Mouse (Mus musculus) cerebellum, adult 2 months (tissue): ENCODE results near the gene Frmpd3. TPM values are rescaled to one million over a fixed set of nuclear protein-coding genes. Genes with fewer than 3 reads are reported as not detected.
A peak's percentile ranks its signal among the peaks of the same experiment; 100 is the strongest.
"Not testable (repeated sequence)": the region's sequence is repeated elsewhere in the genome, so short reads cannot be mapped to it uniquely, and the experiment has no call there.

Source experiments
- DNase-seq, 2 experiments: peaks; one replicate each; pipeline ENCODE4 v3.0.0; 2021
- H3K27ac ChIP-seq: fragments of 200-500 bp; 2 replicates; pipeline ENCODE4 v1.5.1; 2012; ENCODE audit warnings: low read length, control low read depth, inconsistent platforms; ENCODE audit not compliant: insufficient read depth
- H3K27me3 ChIP-seq: fragments of 200-500 bp; 2 replicates; pipeline ENCODE4 v1.6.1; 2012; ENCODE audit warnings: inconsistent platforms, mild to moderate bottlenecking, low read length, moderate library complexity; ENCODE audit not compliant: control insufficient read depth, insufficient read depth
- H3K4me1 ChIP-seq: fragments of 200-500 bp; 2 replicates; pipeline ENCODE4 v1.6.1; 2011; ENCODE audit warnings: low read length; ENCODE audit not compliant: control insufficient read depth, insufficient read depth
- H3K4me3 ChIP-seq: fragments of 200-500 bp; replicated peaks from 2 replicates; pipeline ENCODE3; 2011; ENCODE audit warnings: mild to moderate bottlenecking, low read depth, low read length, control low read depth; ENCODE audit not compliant: insufficient read depth
- CTCF ChIP-seq: fragments of 200-500 bp; IDR thresholded peaks from 2 replicates; pipeline ENCODE4 v1.5.1; 2011; ENCODE audit warnings: low read depth, mild to moderate bottlenecking, control low read depth, low read length, moderate library complexity, borderline replicate concordance; ENCODE audit not compliant: insufficient read depth
- POLR2A ChIP-seq: fragments of 200-500 bp; IDR thresholded peaks from 2 replicates; pipeline ENCODE4 v1.6.1; 2011; ENCODE audit warnings: low read length, control low read depth, borderline replicate concordance; ENCODE audit not compliant: insufficient read depth
- WGBS: fragments of 180-500 bp; shearing (Covaris S2); methylation state at CpG from one replicate; pipeline ENCODE4 v1.1.7; 2018; 5-methylcytosine and 5-hydroxymethylcytosine counted together
- polyA plus RNA-seq: library from polyadenylated mRNA; depleted of rRNA; stranded (reverse); fragments of >200 nt; gene quantifications from 2 replicates; pipeline ENCODE4 v1.2.3, GENCODE M21; 2012; rRNA removed

Frmpd3 gene
- 7.8 and 9.9 TPM in 2 replicates for polyA plus RNA-seq

- Histone ChIP-seq H3K4me3 (peak within 1 kb of the TSS; percentile 29), H3K4me1 (no peaks in the 10 kb centered on the region), H3K27me3 (no peaks in the 10 kb centered on the region), H3K27ac (no peak within 1 kb of the TSS)
- 10% methylated on average over 24 of the region's 24 CpGs for WGBS
- peak; percentile 1 to 9 for DNase-seq
- TF ChIP-seq POLR2A = no peak
- TF ChIP-seq CTCF = no peak
Measured at GRCm38 (mm10) chrX:140341656-140342392, at the start of gene Frmpd3. Frmpd3 (plus strand) TSS chrX:140342263.

- H3K4me1 ChIP-seq = no peaks in the 10 kb centered on the region
- 87% methylated on average over 4 of the region's 4 CpGs for WGBS
- no peak overlapping the region for H3K4me3 ChIP-seq
- no peak for DNase-seq
- H3K27ac ChIP-seq = no peak overlapping the region
- no peak for TF ChIP-seq CTCF
- TF ChIP-seq POLR2A = no peak
- H3K27me3 ChIP-seq = no peaks in the 10 kb centered on the region
Measured at GRCm38 (mm10) chrX:140303731-140304130, 38.3 kb upstream of the Frmpd3 start.

GRCm38 (mm10) chrX:140305652-140306051 is 36.4 kb upstream of the Frmpd3 start:
- WGBS = 38% methylated on average over 7 of the region's 7 CpGs
- TF ChIP-seq POLR2A (no peak), CTCF (no peak)
- Histone ChIP-seq H3K27ac (no peak overlapping the region), H3K4me1 (no peaks in the 10 kb centered on the region), H3K27me3 (no peaks in the 10 kb centered on the region), H3K4me3 (no peak overlapping the region)
- DNase-seq = no peak

- 89% methylated on average over 4 of the region's 4 CpGs for WGBS
Measured at GRCm38 (mm10) chrX:140317931-140318330, 24.1 kb upstream of the Frmpd3 start.

GRCm38 (mm10) chrX:140319131-140319530 is 22.9 kb upstream of the Frmpd3 start:
- Histone ChIP-seq H3K4me1 (no peaks in the 10 kb centered on the region), H3K27me3 (no peaks in the 10 kb centered on the region), H3K27ac (no peak overlapping the region), H3K4me3 (no peak overlapping the region)
- DNase-seq = no peak
- WGBS = 71% methylated on average over 6 of the region's 6 CpGs
- TF ChIP-seq CTCF (no peak), POLR2A (no peak)

More at GRCm38 (mm10) chrX:140317931-140318330, 24.1 kb upstream of the Frmpd3 start:
- Histone ChIP-seq H3K4me1 (no peaks in the 10 kb centered on the region), H3K27ac (no peak overlapping the region), H3K4me3 (no peak overlapping the region), H3K27me3 (no peaks in the 10 kb centered on the region)
- no peak for DNase-seq
- TF ChIP-seq CTCF (no peak), POLR2A (no peak)

GRCm38 (mm10) chrX:140320671-140321070 is 21.4 kb upstream of the Frmpd3 start:
- H3K27me3 ChIP-seq, H3K4me1 ChIP-seq, DNase-seq, H3K27ac ChIP-seq, H3K4me3 ChIP-seq: not testable (repeated sequence)
- 100% methylated on average over 1 of the region's 1 CpGs for WGBS

GRCm38 (mm10) chrX:140342393-140343163 is 515 bp downstream of the Frmpd3 start:
- DNase-seq = no peak
- WGBS = 2% methylated on average over 20 of the region's 25 CpGs
- peak overlapping the region; percentile 29 for H3K4me3 ChIP-seq
- no peaks in the 10 kb centered on the region for H3K4me1 ChIP-seq
- no peak for TF ChIP-seq POLR2A
- TF ChIP-seq CTCF = no peak
- no peak overlapping the region for H3K27ac ChIP-seq
- no peaks in the 10 kb centered on the region for H3K27me3 ChIP-seq

GRCm38 (mm10) chrX:140375628-140376027 is 33.6 kb downstream of the Frmpd3 start:
- Histone ChIP-seq H3K4me3 (no peak overlapping the region), H3K27ac (no peak overlapping the region), H3K4me1 (no peaks in the 10 kb centered on the region), H3K27me3 (no peaks in the 10 kb centered on the region)
- WGBS = 50% methylated on average over 4 of the region's 4 CpGs
- TF ChIP-seq POLR2A = no peak
- no peak for TF ChIP-seq CTCF
- DNase-seq = no peak
